Mouse (Mus musculus) gastrocnemius, adult 2 months (tissue): ENCODE results near the gene A730015C16Rik. TPM values are rescaled to one million over a fixed set of nuclear protein-coding genes. Genes with fewer than 3 reads are reported as not detected.

Experiments used
- DNase-seq: peaks from one replicate; pipeline ENCODE4 v3.0.0; 2022
- H3K27ac ChIP-seq: fragments of 200-600 bp; 2 replicates; pipeline ENCODE4 v1.8.1; 2022; ENCODE audit warnings: mild to moderate bottlenecking
- H3K4me3 ChIP-seq: fragments of 200-600 bp; 2 replicates; pipeline ENCODE4 v1.8.1; 2022; ENCODE audit warnings: mild to moderate bottlenecking, moderate library complexity
- CTCF ChIP-seq: fragments of 200-600 bp; IDR thresholded peaks from 2 replicates; pipeline ENCODE4 v1.8.1; 2022; ENCODE audit warnings: antibody characterized with exemption, mild to moderate bottlenecking, moderate library complexity
- intact Hi-C: fragments of 180-260 bp; cut with DNase I; formaldehyde crosslinking; loops from one replicate; pipeline ENCODE4 v1.15.1; 2025
- total RNA-seq, 2 experiments: library from RNA; stranded (reverse); gene quantifications; 2 replicates each; pipeline ENCODE4 v1.2.3; 2021

The A730015C16Rik gene
- total RNA-seq, 2 experiments from 2014 or later, result 0.20 TPM; not detected in 1

DNA sequence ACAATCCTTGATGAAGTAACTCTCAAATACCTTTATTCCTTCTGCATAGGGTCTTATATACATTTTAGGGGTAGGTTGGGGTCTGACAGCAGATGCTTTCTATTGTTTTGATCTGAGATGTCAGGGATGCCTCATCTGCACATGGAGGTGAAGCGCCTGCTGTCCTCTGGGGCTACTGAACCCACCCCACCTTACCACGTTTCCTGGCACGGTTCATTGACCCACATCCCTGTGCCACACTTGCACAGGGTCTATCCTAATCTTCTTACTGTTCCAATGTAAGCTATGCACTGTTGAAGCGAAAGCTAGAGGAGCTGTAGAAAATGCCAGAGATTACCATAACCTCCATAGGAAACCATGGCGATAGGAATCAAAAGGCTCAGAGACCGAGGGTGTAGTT is 36.9 kb downstream of the A730015C16Rik start:
- no peak for DNase-seq

DNA sequence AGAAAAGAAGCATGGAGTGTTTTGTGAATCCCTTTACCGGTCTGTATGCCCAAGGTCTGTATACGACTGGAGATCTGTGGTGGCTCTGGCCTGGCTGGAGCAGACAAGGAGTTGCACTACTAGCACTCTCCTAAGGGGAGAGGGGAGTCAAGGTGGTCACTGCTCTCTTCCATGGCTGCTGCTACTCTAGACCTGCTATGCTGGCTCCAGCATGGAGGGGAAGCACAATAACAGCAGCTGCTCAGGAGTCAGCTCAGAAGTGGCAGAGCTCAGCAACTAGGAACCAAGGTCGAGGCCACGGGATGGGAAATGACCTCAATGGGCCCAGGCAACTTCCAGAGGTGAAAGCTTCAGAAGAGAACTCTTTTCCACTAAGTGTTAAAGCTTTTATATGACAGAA is 37.3 kb downstream of the A730015C16Rik start:
- TF ChIP-seq CTCF, result no peak
- Histone ChIP-seq H3K27ac (no peak overlapping the region), H3K4me3 (no peak overlapping the region)
- no peak for DNase-seq
- intact Hi-C loops, result no loop called here

More for the DNA sequence above, 36.9 kb downstream of the A730015C16Rik start:
- TF ChIP-seq CTCF, result no peak
- intact Hi-C loops, result no loop called here
- Histone ChIP-seq H3K27ac (no peak overlapping the region), H3K4me3 (no peak overlapping the region)

DNA sequence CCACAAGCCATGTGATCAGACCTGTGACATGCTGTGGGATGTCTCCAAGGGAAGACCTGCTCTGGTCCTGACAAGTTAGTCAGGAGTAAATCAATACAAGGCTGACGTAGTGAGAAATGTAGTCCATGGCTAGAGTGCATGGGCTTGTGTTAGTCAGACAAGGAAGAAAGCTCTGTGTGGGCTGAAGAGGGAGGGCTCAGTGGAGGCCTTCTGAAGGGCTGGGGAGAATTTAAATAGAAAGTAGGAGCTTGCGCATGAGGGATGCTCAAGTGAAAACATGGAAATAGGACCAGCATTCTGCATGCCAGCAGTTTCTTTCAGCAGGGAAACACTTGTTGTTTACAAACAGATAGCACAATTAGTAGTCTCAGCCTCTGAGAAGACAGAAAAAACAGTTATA is 44.9 kb downstream of the A730015C16Rik start:
- H3K4me3 ChIP-seq, result no peak overlapping the region
- DNase-seq, result no peak
- TF ChIP-seq CTCF, result no peak
- intact Hi-C loops, result no loop called here
- no peak overlapping the region for H3K27ac ChIP-seq

DNA sequence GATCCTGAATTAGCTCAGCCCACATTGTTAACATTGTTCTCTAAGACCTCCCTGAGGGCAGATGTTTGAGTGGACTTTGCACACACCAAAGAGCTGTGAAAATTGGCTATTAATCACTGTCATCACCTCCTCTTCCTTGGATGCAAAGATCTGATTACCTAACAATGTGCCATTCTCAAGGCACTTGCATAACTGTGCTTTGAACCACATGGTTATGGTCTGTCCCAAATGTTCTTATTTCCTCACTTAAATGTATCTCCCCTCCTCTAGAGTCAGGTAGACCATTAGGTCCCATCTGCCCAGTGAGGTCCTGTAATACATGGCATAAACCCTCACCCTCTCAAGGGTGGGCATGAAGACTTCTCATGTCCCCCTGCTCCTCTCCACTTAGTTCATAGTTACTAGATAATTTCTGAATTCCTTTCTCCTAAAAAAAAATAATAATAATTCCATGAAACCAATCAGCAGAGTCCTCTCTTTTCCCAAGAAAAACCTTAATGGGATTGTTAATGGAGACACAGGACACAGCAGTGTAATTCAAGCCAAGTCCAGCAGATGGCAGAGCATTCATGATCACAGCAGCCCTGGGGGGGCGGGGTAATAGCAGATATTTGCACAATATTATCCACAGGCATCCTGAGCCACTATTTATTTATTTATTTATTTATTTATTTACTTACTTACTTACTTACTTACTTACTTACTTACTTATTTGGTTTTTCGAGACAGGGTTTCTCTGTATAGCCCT is 50.2 kb downstream of the A730015C16Rik start:
- intact Hi-C loops, result loop anchor here (10.0 kb wide), 1 partner anchor 177 kb away; no protein-coding TSS in a partner anchor
- TF ChIP-seq CTCF, result peak; percentile 79
- Histone ChIP-seq H3K4me3 (no peak overlapping the region), H3K27ac (no peak overlapping the region)
- DNase-seq, result peak; percentile 72

Other genes starting within 250 kb of the A730015C16Rik start
- gene Cc2d1b, start 228.7 kb downstream of the A730015C16Rik start, total RNA-seq, result 10 to 100 TPM; 17.2 to 20.7 TPM
- under 1 TPM; 0.79 to 0.86 TPM for gene 3110021N24Rik, start 129.0 kb downstream of the A730015C16Rik start, total RNA-seq
- gene Zfyve9, start 67.8 kb downstream of the A730015C16Rik start, total RNA-seq, result 10 to 100 TPM; 50.1 to 60.8 TPM
- 10 to 100 TPM; 40.4 to 41.1 TPM for gene Btf3l4, start 15.0 kb downstream of the A730015C16Rik start, total RNA-seq
- 10 to 100 TPM; 10.7 to 11.9 TPM for gene Txndc12, start 14.0 kb downstream of the A730015C16Rik start, total RNA-seq
- 10 to 100 TPM; 21.2 to 26.9 TPM for gene Kti12, start 834 bp downstream of the A730015C16Rik start, total RNA-seq
- gene Rab3b, start 30.4 kb upstream of the A730015C16Rik start, total RNA-seq, result under 1 TPM in 1 of 2 experiments, not detected in 1; 0.42 TPM
- 100 to 1,000 TPM; 150 to 175 TPM for gene Nrd1, start 152.0 kb upstream of the A730015C16Rik start, total RNA-seq